Mouse (Mus musculus) retina, postnatal 7 days (tissue): ENCODE measurements at regions not wholly inside any gene's neighbourhood (a gene's known extent, or its start where the extent isn't known, plus 50 kb on each side); places are given as distances from the start of the nearest gene placed in this dataset.

Experiments
- DNase-seq: peaks from one replicate; pipeline ENCODE4 v3.0.0-alpha.2; 2012; ENCODE audit warnings: low read depth, low spot score

GRCm38 (mm10) chr4:127421129-127421528 lies 63.1 kb upstream of the Gjb5 start:
- no peak for DNase-seq

GRCm38 (mm10) chr4:127419786-127420120 lies 61.8 kb upstream of the Gjb5 start:
- DNase-seq = no peak

- peak; percentile 13 for DNase-seq
Measured at GRCm38 (mm10) chr4:127419062-127419785, 61.2 kb upstream of the Gjb5 start.

GRCm38 (mm10) chr4:127416906-127417305 lies 58.9 kb upstream of the Gjb5 start:
- DNase-seq = no peak

GRCm38 (mm10) chr4:127413997-127414964 lies 56.3 kb upstream of the Gjb5 start:
- DNase-seq = no peak
